Mouse (Mus musculus): ENCODE measurements at regions not wholly inside any gene's neighbourhood (a gene's known extent, or its start where the extent isn't known, plus 50 kb on each side); places are given as distances from the start of the nearest gene placed in this dataset.

GRCm38 (mm10) chr17:13661023-13661422 lies 99.3 kb upstream of the Afdn start:
- no peak for DNase-seq (ENCODE audit: low read depth, low spot score)
- H3K36me3 ChIP-seq (ENCODE audit: control insufficient read depth, insufficient read depth, low read length, poor library complexity, severe bottlenecking), result no peaks in the 10 kb centered on the region; the same call in 1 of the 2 replicates
- no peak overlapping the region for H3K4me3 ChIP-seq (ENCODE audit: insufficient read depth in 1 of 2, low read depth in 1 of 2, low read length in 2 of 2, poor library complexity in 1 of 2, severe bottlenecking in 1 of 2)
- H3K9ac ChIP-seq (ENCODE audit: insufficient read depth, low read depth, low read length, poor library complexity, severe bottlenecking), result no peak overlapping the region
- no peak for TF ChIP-seq HCFC1 (IDR thresholded peaks at IDR 0.05; ENCODE audit: borderline replicate concordance, insufficient read depth, low read length)
- no peak for TF ChIP-seq CHD2 (IDR thresholded peaks at IDR 0.05; ENCODE audit: low read depth, low read length)
- TF ChIP-seq ZNF384 (IDR thresholded peaks at IDR 0.05; ENCODE audit: low read depth, low read length), result no peak
- no peak for TF ChIP-seq MAFK (IDR thresholded peaks at IDR 0.05; ENCODE audit: insufficient read depth, low read depth, low read length)
- no peak for TF ChIP-seq ZC3H11A (IDR thresholded peaks at IDR 0.05; ENCODE audit: borderline replicate concordance, low read depth, low read length)
- peaks cover 3 to 15% of the 10 kb centered on the region in 2 experiments; a peak in 3 of 4 replicates for H3K4me1 ChIP-seq (ENCODE audit: control insufficient read depth in 2 of 2, insufficient read depth in 2 of 2, low read length in 2 of 2, poor library complexity in 1 of 2)
- H3K27ac ChIP-seq (ENCODE audit: insufficient read depth, low read depth, low read length, poor library complexity, severe bottlenecking), result no peak overlapping the region
- in situ Hi-C loops (cut with MboI; ENCODE audit: low sequenced_read_pairs in 2 of 2, unreplicated experiment in 2 of 2), result no loop called here
- H3K9me3 ChIP-seq (ENCODE audit: control insufficient read depth, insufficient read depth, low read depth, low read length), result no peaks in the 10 kb centered on the region

GRCm38 (mm10) chr17:13662152-13662551 lies 98.2 kb upstream of the Afdn start:
- no peak overlapping the region for H3K27ac ChIP-seq (ENCODE audit: insufficient read depth, low read depth, low read length, poor library complexity, severe bottlenecking)
- H3K9ac ChIP-seq (ENCODE audit: insufficient read depth, low read depth, low read length, poor library complexity, severe bottlenecking), result no peak overlapping the region
- peaks cover 3 to 17% of the 10 kb centered on the region in 2 experiments; a peak in 3 of 4 replicates for H3K4me1 ChIP-seq (ENCODE audit: control insufficient read depth in 2 of 2, insufficient read depth in 2 of 2, low read length in 2 of 2, poor library complexity in 1 of 2)
- in situ Hi-C loops (cut with MboI; ENCODE audit: low sequenced_read_pairs in 2 of 2, unreplicated experiment in 2 of 2), result no loop called here
- no peaks in the 10 kb centered on the region for H3K36me3 ChIP-seq (ENCODE audit: control insufficient read depth, insufficient read depth, low read length, poor library complexity, severe bottlenecking)
- TF ChIP-seq ZC3H11A (IDR thresholded peaks at IDR 0.05; ENCODE audit: borderline replicate concordance, low read depth, low read length) (no peak), MAFK (IDR thresholded peaks at IDR 0.05; ENCODE audit: insufficient read depth, low read depth, low read length) (no peak), ZNF384 (IDR thresholded peaks at IDR 0.05; ENCODE audit: low read depth, low read length) (no peak)
- DNase-seq (ENCODE audit: low read depth, low spot score), result no peak
- H3K4me3 ChIP-seq (ENCODE audit: insufficient read depth in 1 of 2, low read depth in 1 of 2, low read length in 2 of 2, poor library complexity in 1 of 2, severe bottlenecking in 1 of 2), result no peak overlapping the region
- no peaks in the 10 kb centered on the region for H3K9me3 ChIP-seq (ENCODE audit: control insufficient read depth, insufficient read depth, low read depth, low read length)

Data from ES-E14 (cell line).